Mouse (Mus musculus) MEL (cell line): ENCODE results near the gene Dock9.

Experiments used
- CTCF ChIP-seq, 3 experiments: IDR thresholded peaks in 2 of 3; conservative IDR thresholded peaks in 1 of 3; 2 replicates each; pipeline ENCODE4 v1.5.1; 2011 to 2012; ENCODE audit warnings: low read length in 3 of 3, low read depth in 2 of 3, mild to moderate bottlenecking in 2 of 3, improper control_type of control experiment in 1 of 3, inconsistent platforms in 1 of 3, mixed read lengths in 1 of 3, moderate library complexity in 1 of 3; ENCODE audit not compliant: control insufficient read depth in 1 of 3, insufficient read depth in 1 of 3, poor library complexity in 1 of 3, severe bottlenecking in 1 of 3
- EP300 ChIP-seq, 2 experiments: IDR thresholded peaks; 2 replicates each; pipeline ENCODE4 v1.6.1; 2011; ENCODE audit warnings: improper control_type of control experiment in 2 of 2, low read length in 2 of 2, low read depth in 1 of 2, mild to moderate bottlenecking in 1 of 2
- GATA1 ChIP-seq: IDR thresholded peaks from 2 replicates; pipeline ENCODE4 v1.6.1; 2011; ENCODE audit warnings: low read depth, low read length, improper control_type of control experiment
- HCFC1 ChIP-seq: IDR thresholded peaks from 2 replicates; pipeline ENCODE4 v1.6.1; 2012; ENCODE audit warnings: low read depth, mild to moderate bottlenecking, inconsistent platforms, low read length, improper control_type of control experiment, moderate library complexity
- MAX ChIP-seq: IDR thresholded peaks from 2 replicates; pipeline ENCODE4 v1.6.1; 2011; ENCODE audit warnings: low read length, improper control_type of control experiment
- POLR2A ChIP-seq, 2 experiments: IDR thresholded peaks; 2 replicates each; pipeline ENCODE4 v1.6.1; 2011 to 2012; ENCODE audit warnings: low read length in 2 of 2, mild to moderate bottlenecking in 2 of 2, control low read depth in 1 of 2, improper control_type of control experiment in 1 of 2, low read depth in 1 of 2, moderate library complexity in 1 of 2; ENCODE audit not compliant: control insufficient read depth in 1 of 2, insufficient read depth in 1 of 2, poor library complexity in 1 of 2
- UBTF ChIP-seq: IDR thresholded peaks from 2 replicates; pipeline ENCODE4 v1.6.1; 2012; ENCODE audit warnings: low read depth, mild to moderate bottlenecking, inconsistent platforms, low read length, improper control_type of control experiment, moderate library complexity, borderline replicate concordance; ENCODE audit not compliant: insufficient read depth
- ZMIZ1 ChIP-seq: IDR thresholded peaks from 2 replicates; pipeline ENCODE4 v1.6.1; 2012; ENCODE audit warnings: low read depth, mild to moderate bottlenecking, inconsistent platforms, low read length, improper control_type of control experiment, moderate library complexity
- ZNF384 ChIP-seq: IDR thresholded peaks from 2 replicates; pipeline ENCODE4 v1.6.1; 2012; ENCODE audit warnings: low read depth, mild to moderate bottlenecking, inconsistent platforms, low read length, improper control_type of control experiment

GRCm38 (mm10) chr14:121752686-121753426 is 44.8 kb downstream of the Dock9 start:
- TF ChIP-seq HCFC1: no peak
- no peak for TF ChIP-seq ZNF384
- TF ChIP-seq MAX: no peak
- TF ChIP-seq ZMIZ1: no peak
- TF ChIP-seq CTCF (IDR thresholded peaks at IDR 0.05 in 2 of 3, conservative IDR thresholded peaks at IDR 0.05 in 1 of 3; ENCODE audit: control insufficient read depth in 1 of 3, insufficient read depth in 1 of 3, low read depth in 2 of 3, low read length in 3 of 3, poor library complexity in 1 of 3, severe bottlenecking in 1 of 3): peak in 1 of 3 experiments; percentile 28; a peak in 2 of 6 replicates
- no peak for TF ChIP-seq POLR2A (IDR thresholded peaks at IDR 0.05; ENCODE audit: control insufficient read depth in 1 of 2, insufficient read depth in 1 of 2, low read depth in 1 of 2, low read length in 2 of 2, poor library complexity in 1 of 2)
- TF ChIP-seq UBTF: no peak
- TF ChIP-seq EP300 (IDR thresholded peaks at IDR 0.05; ENCODE audit: low read depth in 1 of 2, low read length in 2 of 2): no peak
- no peak for TF ChIP-seq GATA1
